Mouse (Mus musculus): ENCODE measurements around the gene Lcn8. TPM values are rescaled to one million over a fixed set of nuclear protein-coding genes. Genes with fewer than 3 reads are reported as not detected.
"Not testable (repeated sequence)": the region's sequence is repeated elsewhere in the genome, so short reads cannot be mapped to it uniquely, and the experiment has no call there.

Gene Lcn8
- polyA plus RNA-seq, 1 experiment from 2014 or later: not detected

- Histone ChIP-seq H3K27ac (no peak overlapping the region), H3K27me3 (ENCODE audit: insufficient read depth, poor library complexity, severe bottlenecking) (no peaks in the 10 kb centered on the region), H3K36me3 (no peaks in the 10 kb centered on the region), H3K9me3 (no peaks in the 10 kb centered on the region), H3K4me3 (no peak overlapping the region), H3K4me1 (replicated peaks) (no peaks in the 10 kb centered on the region)
- WGBS: 73% methylated on average over 4 of the region's 4 CpGs
- DNase-seq (ENCODE audit: low spot score): no peak
Measured at GRCm38 (mm10) chr2:25686941-25687340, 34.0 kb downstream of the Lcn8 start.

DNA sequence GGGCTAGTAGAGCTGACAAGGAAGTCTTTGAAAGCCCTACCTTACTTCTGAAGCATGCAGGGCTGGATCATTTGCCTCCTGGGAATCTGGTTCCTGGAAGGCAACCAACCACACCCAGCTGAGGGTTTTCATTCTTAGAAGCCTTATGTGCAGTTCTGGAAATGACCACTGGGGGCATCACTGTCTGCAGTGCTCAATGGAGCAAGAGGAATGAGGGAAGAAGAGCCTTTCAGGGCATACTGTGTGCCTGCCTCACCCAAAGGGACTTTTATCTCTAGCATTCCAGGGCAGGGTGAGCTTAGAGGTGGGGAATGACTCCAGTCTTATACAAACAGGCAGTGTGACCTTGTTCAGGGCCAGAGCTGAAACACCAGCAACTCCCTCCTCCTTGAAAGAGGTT lies 41.7 kb downstream of the Lcn8 start:
- no peaks in the 10 kb centered on the region for H3K9me3 ChIP-seq

GRCm38 (mm10) chr2:25696951-25697350 lies 44.0 kb downstream of the Lcn8 start:
- Histone ChIP-seq H3K4me3 (no peak overlapping the region), H3K9me3 (no peaks in the 10 kb centered on the region), H3K4me1 (replicated peaks) (no peaks in the 10 kb centered on the region), H3K27me3 (ENCODE audit: insufficient read depth, poor library complexity, severe bottlenecking) (no peaks in the 10 kb centered on the region), H3K27ac (no peak overlapping the region), H3K36me3 (no peaks in the 10 kb centered on the region)
- WGBS: 67% methylated on average over 4 of the region's 4 CpGs
- DNase-seq (ENCODE audit: low spot score): no peak

More for the DNA sequence above, 41.7 kb downstream of the Lcn8 start:
- Histone ChIP-seq H3K27me3 (ENCODE audit: insufficient read depth, poor library complexity, severe bottlenecking) (no peaks in the 10 kb centered on the region), H3K36me3 (no peaks in the 10 kb centered on the region), H3K27ac (no peak overlapping the region), H3K4me1 (replicated peaks) (no peaks in the 10 kb centered on the region), H3K4me3 (no peak overlapping the region)
- DNase-seq (ENCODE audit: low spot score): peak; percentile 61

DNA sequence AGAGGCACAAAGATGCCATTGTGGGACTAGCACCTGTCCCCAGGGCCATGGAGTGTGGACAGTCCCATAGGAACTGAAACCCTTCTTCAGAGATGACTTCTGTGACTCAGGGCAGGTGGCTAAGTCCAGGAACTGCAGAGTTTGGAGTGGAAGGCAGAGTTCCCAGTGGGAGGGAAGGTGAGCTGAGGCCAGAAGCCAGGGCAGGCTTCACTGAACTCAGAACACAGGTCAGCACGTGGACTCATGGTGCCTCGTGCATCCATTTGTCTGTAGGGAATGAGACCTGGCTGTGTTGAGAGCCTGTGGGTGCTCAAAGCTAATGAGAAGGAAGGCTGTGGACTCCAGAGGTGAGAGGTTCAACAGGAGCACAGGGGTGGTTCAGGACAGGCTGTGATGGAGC lies 45.8 kb downstream of the Lcn8 start:
- no peaks in the 10 kb centered on the region for H3K27me3 ChIP-seq (ENCODE audit: insufficient read depth, poor library complexity, severe bottlenecking)

GRCm38 (mm10) chr2:25699743-25700142 lies 46.8 kb downstream of the Lcn8 start, which contains the start of gene Obp2a:
Gene Obp2a, plus strand, starts transcription at chr2:25700043.
- DNase-seq (ENCODE audit: low spot score); H3K27ac ChIP-seq; H3K4me3 ChIP-seq; H3K27me3 ChIP-seq (ENCODE audit: insufficient read depth, poor library complexity, severe bottlenecking); H3K9me3 ChIP-seq; H3K36me3 ChIP-seq; H3K4me1 ChIP-seq (replicated peaks): not testable (repeated sequence)
- 85% methylated on average over 3 of the region's 3 CpGs for WGBS

More for the DNA sequence above, 45.8 kb downstream of the Lcn8 start:
- Histone ChIP-seq H3K4me3 (no peak overlapping the region), H3K27ac (no peak overlapping the region), H3K4me1 (replicated peaks) (no peaks in the 10 kb centered on the region), H3K9me3 (no peaks in the 10 kb centered on the region), H3K36me3 (no peaks in the 10 kb centered on the region)
- WGBS: 80% methylated on average over 2 of the region's 2 CpGs
- no peak for DNase-seq (ENCODE audit: low spot score)

- Histone ChIP-seq H3K27me3 (ENCODE audit: insufficient read depth, poor library complexity, severe bottlenecking) (no peaks in the 10 kb centered on the region), H3K4me3 (no peak overlapping the region), H3K9me3 (no peaks in the 10 kb centered on the region), H3K36me3 (no peaks in the 10 kb centered on the region), H3K27ac (no peak overlapping the region), H3K4me1 (replicated peaks) (no peaks in the 10 kb centered on the region)
- no peak for DNase-seq (ENCODE audit: low spot score)
- 90% methylated on average over 5 of the region's 5 CpGs for WGBS
Measured at GRCm38 (mm10) chr2:25701001-25701400, 48.1 kb downstream of the Lcn8 start.

DNA sequence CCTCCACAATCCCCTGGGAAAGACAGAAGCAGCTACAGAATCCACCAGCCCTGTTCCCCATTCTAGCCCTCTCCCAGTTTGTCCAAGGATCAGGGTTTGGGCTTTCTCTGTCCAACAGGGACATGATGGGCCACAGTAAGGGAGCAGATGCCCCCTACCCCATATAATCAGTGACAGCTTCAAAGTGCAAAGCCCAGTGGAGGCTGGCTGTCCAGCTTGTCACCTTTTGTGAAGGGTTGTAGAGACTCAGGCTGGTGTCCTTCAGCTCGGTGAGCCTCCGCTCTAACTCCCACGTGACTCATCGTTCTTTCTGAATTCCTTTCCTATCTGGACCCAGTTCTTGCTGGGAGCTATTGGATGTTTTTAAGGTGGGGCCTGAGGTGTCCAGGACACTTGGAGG lies 50.8 kb downstream of the Lcn8 start:
- no peak for DNase-seq (ENCODE audit: low spot score)
- no peak overlapping the region for H3K4me3 ChIP-seq
- peaks cover 19% of the 10 kb centered on the region for H3K4me1 ChIP-seq (replicated peaks)
- H3K9me3 ChIP-seq: no peaks in the 10 kb centered on the region
- no peaks in the 10 kb centered on the region for H3K27me3 ChIP-seq (ENCODE audit: insufficient read depth, poor library complexity, severe bottlenecking)
- 86% methylated on average over 4 of the region's 4 CpGs for WGBS
- H3K27ac ChIP-seq: no peak overlapping the region
- no peaks in the 10 kb centered on the region for H3K36me3 ChIP-seq

Other genes with a start within 250 kb of the Lcn8 start
- not detected in 2 replicates for gene Fut7, start 229.9 kb upstream of the Lcn8 start, polyA plus RNA-seq (2016; fragmentation: Nextera tagmentation; extraction: Ambion mirVana)
- gene Abca2, start 224.4 kb upstream of the Lcn8 start, polyA plus RNA-seq (2016; fragmentation: Nextera tagmentation; extraction: Ambion mirVana): 5.7 and 5.9 TPM in 2 replicates
- 0.90 and 1.2 TPM in 2 replicates for gene Clic3, start 196.3 kb upstream of the Lcn8 start, polyA plus RNA-seq (2016; fragmentation: Nextera tagmentation; extraction: Ambion mirVana)
- gene Paxx, start 192.0 kb upstream of the Lcn8 start, polyA plus RNA-seq (2016; fragmentation: Nextera tagmentation; extraction: Ambion mirVana): 17.0 and 31.3 TPM in 2 replicates
- gene Ptgds, start 183.1 kb upstream of the Lcn8 start, polyA plus RNA-seq (2016; fragmentation: Nextera tagmentation; extraction: Ambion mirVana): 0.49 and 1.7 TPM in 2 replicates
- gene Lcn12, start 159.2 kb upstream of the Lcn8 start, polyA plus RNA-seq (2016; fragmentation: Nextera tagmentation; extraction: Ambion mirVana): not detected in 2 replicates
- gene Fbxw5, start 152.4 kb upstream of the Lcn8 start, polyA plus RNA-seq (2016; fragmentation: Nextera tagmentation; extraction: Ambion mirVana): 88.3 and 109 TPM in 2 replicates
- gene C8g, start 151.4 kb upstream of the Lcn8 start, polyA plus RNA-seq (2016; fragmentation: Nextera tagmentation; extraction: Ambion mirVana): 5.8 and 6.0 TPM in 2 replicates
- 38.2 and 40.1 TPM in 2 replicates for gene Traf2, start 106.2 kb upstream of the Lcn8 start, polyA plus RNA-seq (2016; fragmentation: Nextera tagmentation; extraction: Ambion mirVana)
- 376 and 388 TPM in 2 replicates for gene Edf1, start 95.3 kb upstream of the Lcn8 start, polyA plus RNA-seq (2016; fragmentation: Nextera tagmentation; extraction: Ambion mirVana)
- 1.4 and 3.8 TPM in 2 replicates for gene Mamdc4, start 78.3 kb upstream of the Lcn8 start, polyA plus RNA-seq (2016; fragmentation: Nextera tagmentation; extraction: Ambion mirVana)
- 163 and 189 TPM in 2 replicates for gene Phpt1, start 77.9 kb upstream of the Lcn8 start, polyA plus RNA-seq (2016; fragmentation: Nextera tagmentation; extraction: Ambion mirVana)
- 0.05 and 0.44 TPM in 2 replicates for gene Ajm1, start 71.4 kb upstream of the Lcn8 start, polyA plus RNA-seq (2016; fragmentation: Nextera tagmentation; extraction: Ambion mirVana)
- 75.5 and 80.0 TPM in 2 replicates for gene Rabl6, start 44.6 kb upstream of the Lcn8 start, polyA plus RNA-seq (2016; fragmentation: Nextera tagmentation; extraction: Ambion mirVana)
- gene Ccdc183, start 35.4 kb upstream of the Lcn8 start, polyA plus RNA-seq (2016; fragmentation: Nextera tagmentation; extraction: Ambion mirVana): 0.17 and 0.18 TPM in 2 replicates
- gene Tmem141, start 31.1 kb upstream of the Lcn8 start, polyA plus RNA-seq (2016; fragmentation: Nextera tagmentation; extraction: Ambion mirVana): 17.4 and 18.3 TPM in 2 replicates
- gene Fcna, start 25.1 kb upstream of the Lcn8 start, polyA plus RNA-seq (2016; fragmentation: Nextera tagmentation; extraction: Ambion mirVana): 1.00 and 1.2 TPM in 2 replicates
- not detected in 2 replicates for gene Lcn5, start 4.8 kb downstream of the Lcn8 start, polyA plus RNA-seq (2016; fragmentation: Nextera tagmentation; extraction: Ambion mirVana)
- not detected in 2 replicates for gene Lcn6, start 23.7 kb downstream of the Lcn8 start, polyA plus RNA-seq (2016; fragmentation: Nextera tagmentation; extraction: Ambion mirVana)
- not detected in 2 replicates for gene Lcn10, start 29.6 kb downstream of the Lcn8 start, polyA plus RNA-seq (2016; fragmentation: Nextera tagmentation; extraction: Ambion mirVana)
- not detected in 2 replicates for gene Obp2a, start 46.9 kb downstream of the Lcn8 start, polyA plus RNA-seq (2016; fragmentation: Nextera tagmentation; extraction: Ambion mirVana)
- 77.9 and 86.1 TPM in 2 replicates for gene Bmyc, start 53.6 kb downstream of the Lcn8 start, polyA plus RNA-seq (2016; fragmentation: Nextera tagmentation; extraction: Ambion mirVana)
- not detected in 2 replicates for gene Obp2b, start 83.9 kb downstream of the Lcn8 start, polyA plus RNA-seq (2016; fragmentation: Nextera tagmentation; extraction: Ambion mirVana)
- not detected in 2 replicates for gene Lcn3, start 112.4 kb downstream of the Lcn8 start, polyA plus RNA-seq (2016; fragmentation: Nextera tagmentation; extraction: Ambion mirVana)
- gene Lcn11, start 123.9 kb downstream of the Lcn8 start, polyA plus RNA-seq (2016; fragmentation: Nextera tagmentation; extraction: Ambion mirVana): not detected in 2 replicates
- not detected in 2 replicates for gene Gm13539, start 129.1 kb downstream of the Lcn8 start, polyA plus RNA-seq (2016; fragmentation: Nextera tagmentation; extraction: Ambion mirVana)
- gene Glt6d1, start 162.7 kb downstream of the Lcn8 start, polyA plus RNA-seq (2016; fragmentation: Nextera tagmentation; extraction: Ambion mirVana): not detected in 2 replicates
- not detected in 2 replicates for gene Lcn9, start 170.0 kb downstream of the Lcn8 start, polyA plus RNA-seq (2016; fragmentation: Nextera tagmentation; extraction: Ambion mirVana)
- not detected in 2 replicates for gene Sohlh1, start 194.1 kb downstream of the Lcn8 start, polyA plus RNA-seq (2016; fragmentation: Nextera tagmentation; extraction: Ambion mirVana)
- 0.45 and 1.0 TPM in 2 replicates for gene Kcnt1, start 210.6 kb downstream of the Lcn8 start, polyA plus RNA-seq (2016; fragmentation: Nextera tagmentation; extraction: Ambion mirVana)

Measured in hindbrain, embryonic 10.5 days (tissue).